Mouse (Mus musculus) heart, postnatal 25 days (tissue): ENCODE results near the gene Gm20388. TPM values are rescaled to one million over a fixed set of nuclear protein-coding genes. Genes with fewer than 3 reads are reported as not detected.

ENCODE experiments used
- DNase-seq: peaks from one replicate; pipeline ENCODE4 v3.0.0; 2022; ENCODE audit warnings: low spot score
- intact Hi-C: fragments of 180-260 bp; cut with DNase I; formaldehyde crosslinking; loops from one replicate; pipeline ENCODE4 v1.15.1; 2025
- total RNA-seq, 2 experiments: library from RNA; stranded (reverse); gene quantifications; 2 replicates each; pipeline ENCODE4 v1.2.3; 2021

The Gm20388 gene
- total RNA-seq, 2 experiments from 2014 or later = 2.7 TPM; not detected in 1

- no peak for DNase-seq
- intact Hi-C loops = no loop called here
Observed at GRCm38 (mm10) chr8:122745022-122745749, 2834.5 kb downstream of the Gm20388 start.

DNA sequence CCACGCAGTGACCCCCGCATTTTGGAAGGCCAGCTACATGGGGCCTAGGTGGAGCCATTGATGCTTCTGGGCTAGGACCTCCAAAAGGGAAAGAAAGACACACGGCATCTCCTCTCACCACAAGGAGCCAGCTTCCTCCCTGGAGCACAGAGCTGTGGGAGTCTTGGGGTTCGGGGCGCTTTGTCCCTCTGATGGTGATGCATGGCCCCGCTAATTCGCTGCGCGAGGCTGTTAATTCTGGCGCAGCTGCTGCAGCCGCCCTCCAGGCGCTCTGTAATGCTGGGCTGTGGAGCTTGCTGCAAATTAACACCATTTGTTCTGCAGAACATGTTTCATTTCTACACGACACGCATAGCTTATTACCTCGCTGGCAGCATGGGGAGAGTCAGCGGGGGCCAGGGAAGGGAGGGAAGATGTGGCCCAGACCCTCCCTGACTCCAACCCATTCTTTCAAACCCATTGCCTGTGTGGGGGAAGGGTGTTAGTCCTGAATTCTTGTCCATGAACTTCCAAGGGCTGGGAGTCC, 2835.2 kb downstream of the Gm20388 start:
- intact Hi-C loops = no loop called here
- DNase-seq = no peak

GRCm38 (mm10) chr8:122746439-122746838, 2835.8 kb downstream of the Gm20388 start:
- DNase-seq = no peak
- intact Hi-C loops = no loop called here

- intact Hi-C loops = no loop called here
- no peak for DNase-seq
Observed at GRCm38 (mm10) chr8:122747825-122748224, 2837.2 kb downstream of the Gm20388 start.

DNA sequence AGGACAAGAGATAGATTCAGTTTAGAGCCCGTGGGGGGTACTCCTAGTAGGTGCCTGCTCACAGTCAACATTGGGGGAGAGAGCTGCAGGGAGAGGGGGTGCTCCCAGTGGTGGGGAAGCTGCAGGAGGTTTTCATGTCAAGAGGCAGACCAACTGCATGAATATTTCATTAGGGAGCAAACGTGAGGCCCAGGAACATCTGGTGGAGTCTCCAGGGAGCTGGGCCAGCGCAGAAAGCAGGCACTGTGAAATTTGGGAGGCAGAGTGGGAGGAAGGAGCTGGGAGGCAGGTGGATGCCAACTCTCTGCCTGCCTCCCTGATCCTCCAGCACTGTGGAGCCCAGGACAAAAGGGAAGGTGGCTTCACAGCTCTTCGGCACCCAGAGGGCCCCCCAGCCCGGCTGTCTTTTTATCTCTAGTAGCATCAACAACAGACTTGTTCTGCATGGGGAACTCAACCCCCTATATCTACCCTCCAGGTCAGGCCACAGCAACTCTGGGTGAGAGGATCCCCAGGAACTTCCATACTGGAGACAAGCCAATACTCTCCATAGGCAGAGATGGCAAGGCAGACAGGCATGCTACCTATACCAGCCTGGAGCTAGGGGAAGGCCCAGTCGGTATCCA, 2838.8 kb downstream of the Gm20388 start:
- intact Hi-C loops = no loop called here
- no peak for DNase-seq

DNA sequence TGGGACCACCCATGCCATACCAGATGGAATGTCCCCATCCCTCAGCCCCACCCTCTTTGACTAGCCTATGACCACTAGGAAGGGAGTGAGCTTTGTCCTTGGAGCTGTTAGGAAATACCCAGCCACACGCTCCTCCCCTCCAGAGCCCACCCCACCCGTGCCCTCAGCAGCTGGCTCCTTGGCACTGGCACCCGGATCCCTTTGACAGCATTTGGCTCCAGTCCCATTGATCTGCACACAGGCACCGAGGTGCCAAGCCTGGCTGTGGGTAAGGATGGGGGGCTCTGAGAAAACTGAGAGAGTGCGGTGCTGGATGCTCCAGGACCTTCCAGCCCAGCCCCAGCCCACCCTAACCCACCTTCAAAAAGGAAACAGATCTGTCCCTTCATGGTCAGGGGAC, 2840.7 kb downstream of the Gm20388 start:
- intact Hi-C loops = no loop called here

GRCm38 (mm10) chr8:122752111-122752721, 2841.6 kb downstream of the Gm20388 start:
- DNase-seq = no peak
- intact Hi-C loops = no loop called here

More for the DNA sequence above, 2840.7 kb downstream of the Gm20388 start:
- no peak for DNase-seq

DNA sequence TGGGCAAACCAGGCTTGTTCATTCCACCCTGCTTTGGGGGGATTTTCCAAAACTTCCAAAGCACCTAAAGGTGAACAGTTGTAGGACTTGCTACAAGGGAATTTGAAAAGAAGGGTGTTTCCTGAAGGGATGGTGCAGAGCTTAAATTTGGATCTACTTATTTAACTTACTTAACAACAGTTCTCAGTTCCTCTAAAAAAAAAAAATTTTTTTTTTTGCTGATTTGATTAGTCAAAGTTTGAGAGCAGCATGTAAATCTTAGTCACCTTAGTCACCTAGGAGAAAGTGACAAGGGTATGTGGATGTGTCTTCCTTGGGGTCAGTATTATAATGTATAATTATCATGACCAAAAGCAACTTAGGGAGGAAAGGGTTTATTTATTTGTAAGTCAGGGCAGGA, 2848.0 kb downstream of the Gm20388 start:
- intact Hi-C loops = no loop called here
- DNase-seq = no peak

DNA sequence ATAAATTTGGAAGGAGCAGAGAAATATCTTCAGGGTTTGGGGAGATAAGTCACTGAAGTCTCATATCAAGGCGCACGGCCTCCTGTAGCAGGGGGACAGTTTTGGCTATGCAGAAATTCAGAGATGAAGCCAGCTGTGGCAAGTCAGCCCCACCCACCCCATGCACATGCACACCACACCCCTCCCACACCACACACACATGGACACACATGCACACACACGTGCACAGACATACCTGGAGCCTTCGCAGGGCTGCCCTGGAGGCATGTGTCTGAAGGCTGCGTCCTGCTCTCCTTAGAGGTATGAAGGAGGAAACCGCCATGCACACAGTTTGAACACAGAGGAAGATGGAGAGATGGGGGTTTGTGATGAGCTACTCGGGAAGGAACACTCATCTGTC, 2849.5 kb downstream of the Gm20388 start:
- intact Hi-C loops = loop anchor here (2.0 kb wide), 1 partner anchor 43 kb away; no protein-coding TSS in a partner anchor
- DNase-seq = no peak

DNA sequence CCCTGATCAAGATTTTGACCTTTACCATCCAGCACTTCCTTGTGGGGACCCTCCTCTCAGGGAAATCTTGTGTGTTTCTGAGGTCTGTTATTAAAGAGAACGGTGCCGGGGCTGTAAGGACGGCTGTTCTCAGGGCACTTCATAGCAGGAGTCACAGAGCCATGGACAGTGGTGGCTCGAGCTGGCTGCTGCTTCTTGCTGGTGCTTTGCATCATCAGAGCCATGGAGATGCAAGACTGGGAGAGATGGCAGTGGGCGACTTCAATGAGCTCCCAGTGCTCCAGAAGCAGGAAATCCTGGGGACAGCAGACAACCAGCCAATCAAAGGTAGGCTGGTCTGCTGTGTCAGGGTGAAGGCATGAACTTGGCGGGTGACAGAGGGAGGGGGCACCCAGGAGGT, 2850.5 kb downstream of the Gm20388 start:
- DNase-seq = no peak
- intact Hi-C loops = loop anchor here (2.0 kb wide), 1 partner anchor 44 kb away; no protein-coding TSS in a partner anchor

DNA sequence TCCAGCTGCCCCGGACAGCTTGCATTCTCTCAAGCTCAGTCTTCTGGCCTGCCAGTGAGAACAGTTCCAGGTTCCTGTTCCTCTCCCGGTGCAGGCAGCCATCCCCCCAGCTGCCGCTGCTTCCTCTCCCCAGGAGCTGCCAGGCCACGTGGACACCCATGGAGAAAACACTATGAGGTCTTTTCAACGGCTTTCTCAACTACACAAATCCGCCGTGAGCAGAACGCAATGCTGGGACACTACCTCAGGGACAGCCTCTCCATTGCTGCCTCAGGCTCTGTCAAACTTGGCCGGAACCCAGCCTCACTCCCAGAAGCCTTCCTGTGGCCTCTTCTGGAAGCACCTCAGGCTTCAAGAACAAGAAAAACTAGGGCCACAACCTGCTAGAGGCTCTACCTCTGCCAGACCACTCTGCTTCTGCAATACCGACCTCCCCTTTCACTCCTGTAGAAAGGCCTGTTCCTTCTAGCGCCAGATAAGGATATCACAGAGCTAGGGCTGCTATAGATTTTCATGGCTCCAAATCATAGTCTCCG, 2852.2 kb downstream of the Gm20388 start:
- peak; percentile 10 for DNase-seq

GRCm38 (mm10) chr8:122763267-122763738, 2852.7 kb downstream of the Gm20388 start:
- DNase-seq = peak; percentile 39
- intact Hi-C loops = no loop called here

More for the DNA sequence above, 2852.2 kb downstream of the Gm20388 start:
- intact Hi-C loops = no loop called here

DNA sequence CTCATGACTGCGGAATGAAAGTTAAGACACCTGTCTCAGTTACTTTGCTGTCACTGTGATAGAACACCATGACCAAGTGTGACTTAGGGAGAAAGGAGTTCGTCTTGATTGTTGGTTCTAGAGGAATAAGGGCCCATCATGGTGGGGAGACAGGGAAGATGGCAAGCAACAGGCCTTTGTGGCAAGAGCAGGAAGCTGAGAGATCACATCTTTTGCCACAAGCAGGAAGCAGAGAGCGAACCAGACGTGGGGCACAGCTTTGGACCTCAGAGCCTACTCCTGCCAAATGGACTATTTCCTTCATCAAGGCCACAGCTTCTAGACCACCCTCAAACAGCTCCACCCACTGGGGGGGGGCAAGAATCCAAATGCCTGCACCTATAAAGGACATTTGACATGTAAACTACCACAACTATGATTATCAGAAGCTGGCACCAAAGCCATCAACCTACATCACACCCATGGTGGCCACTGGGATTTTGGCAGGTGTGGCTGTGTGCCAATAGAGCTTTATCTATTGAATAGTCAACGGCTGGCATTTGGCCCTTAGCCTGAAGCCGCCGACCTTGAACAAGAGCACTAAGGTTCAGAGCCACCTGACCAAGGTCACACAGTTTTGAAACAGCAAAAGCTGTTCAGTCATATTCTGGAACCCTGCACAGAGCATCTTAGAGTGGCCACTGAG, 2854.3 kb downstream of the Gm20388 start:
- no peak for DNase-seq
- intact Hi-C loops = no loop called here

- intact Hi-C loops = no loop called here
- DNase-seq = no peak
Observed at GRCm38 (mm10) chr8:122766189-122766588, 2855.5 kb downstream of the Gm20388 start.

DNA sequence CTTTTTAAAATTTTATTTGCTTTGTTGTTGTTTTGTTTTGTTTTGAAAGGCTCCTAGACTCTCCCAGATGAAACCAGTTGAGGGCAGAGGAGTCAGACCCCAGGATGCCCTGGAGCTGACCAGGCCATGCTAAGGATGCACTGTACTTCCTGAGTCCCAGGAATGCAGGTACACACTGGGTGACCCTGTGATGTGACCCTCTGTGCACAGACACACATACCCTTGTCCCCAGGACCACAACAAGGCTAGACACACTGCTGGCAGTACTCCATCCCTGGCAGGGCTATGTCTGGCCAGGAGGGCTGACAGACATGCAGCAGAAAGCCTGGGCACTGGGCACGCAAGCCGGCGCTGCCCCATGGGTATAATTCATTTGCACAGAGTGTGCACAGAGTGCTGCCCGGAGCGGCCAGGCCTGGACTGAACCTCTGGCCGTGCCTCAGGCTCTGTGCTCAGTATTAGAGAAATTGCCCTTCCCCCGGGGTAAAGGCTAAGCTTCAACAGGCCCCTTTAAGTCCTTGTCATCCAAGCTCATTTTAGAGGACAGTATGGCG, 2856.1 kb downstream of the Gm20388 start:
- intact Hi-C loops = no loop called here
- DNase-seq = no peak

DNA sequence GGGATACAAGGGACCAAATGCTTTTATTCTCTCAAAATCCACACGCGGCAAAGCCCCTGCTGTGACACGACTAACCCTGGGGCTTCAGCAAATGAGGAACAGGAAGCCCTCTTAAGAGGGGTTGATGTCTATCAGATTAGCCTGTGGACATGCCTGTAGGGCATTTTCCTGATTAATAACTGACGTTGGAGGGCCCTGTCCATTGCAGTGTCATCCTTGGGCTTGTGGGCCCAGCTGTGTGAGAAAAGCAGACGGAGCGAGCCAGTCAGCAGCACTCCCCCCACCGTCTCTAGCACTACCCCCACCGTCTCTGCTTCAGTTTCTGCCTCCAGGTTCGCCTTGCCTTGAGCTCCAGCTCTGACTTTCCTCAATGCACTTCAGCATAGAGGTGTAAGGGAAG, 2856.6 kb downstream of the Gm20388 start:
- intact Hi-C loops = no loop called here
- no peak for DNase-seq

DNA sequence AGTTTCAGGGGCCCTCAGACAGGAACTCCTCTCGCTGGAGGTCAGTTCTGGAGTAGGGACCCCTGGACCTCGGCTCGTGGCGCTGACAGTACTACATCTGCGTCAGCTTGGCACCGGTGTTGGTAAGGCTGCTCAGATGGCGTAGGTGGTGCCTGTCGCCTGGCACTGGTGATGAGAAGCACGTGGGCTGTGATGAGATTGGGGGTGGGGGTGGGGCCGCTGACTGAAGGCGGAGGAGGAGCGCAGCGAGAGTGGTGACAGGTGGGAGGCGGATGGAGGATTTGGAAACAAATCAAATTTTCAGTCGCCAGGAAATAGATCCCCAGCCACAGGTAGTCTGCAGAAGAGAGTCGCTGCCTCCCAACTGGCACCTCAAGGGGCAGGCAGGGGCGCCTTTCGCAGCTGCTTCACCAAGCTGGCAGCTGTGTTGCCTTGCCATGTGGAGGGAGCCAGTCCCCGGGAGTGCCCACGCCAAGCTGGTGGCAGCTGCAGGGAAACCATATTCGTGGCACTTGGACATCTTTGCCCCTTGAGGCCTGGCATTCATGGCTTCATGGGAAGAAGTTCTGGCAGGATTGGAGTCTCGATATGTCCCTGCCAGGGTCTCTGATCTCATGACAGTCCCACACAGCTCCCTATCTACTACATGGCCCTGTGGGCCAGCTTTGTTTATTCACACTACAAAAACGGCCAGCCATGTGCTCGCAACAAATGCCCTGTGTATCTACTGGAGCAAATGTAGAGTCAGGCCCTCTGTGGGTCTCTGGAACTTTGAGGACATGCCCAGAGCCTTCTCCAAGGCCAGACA, 2858.8 kb downstream of the Gm20388 start:
- DNase-seq = no peak
- intact Hi-C loops = no loop called here

- DNase-seq = no peak
- intact Hi-C loops = no loop called here
Observed at GRCm38 (mm10) chr8:122772431-122773060, 2861.9 kb downstream of the Gm20388 start.
